Mouse (Mus musculus) liver, embryonic 14.5 days (tissue): ENCODE measurements around the gene Gm13030. TPM values are rescaled to one million over a fixed set of nuclear protein-coding genes. Genes with fewer than 3 reads are reported as not detected.

Experiments
- ATAC-seq: fragments of 200-750 bp; cut with Nextera tagmentation; 2 replicates; pipeline ENCODE4 v1.8.0; 2017; ENCODE audit warnings: moderate number of reproducible peaks, mild to moderate bottlenecking, moderate library complexity; ENCODE audit not compliant: insufficient read depth
- DNase-seq, 3 experiments: peaks; one replicate each; pipeline ENCODE4 v3.0.0-alpha.2; 2012 to 2013; ENCODE audit warnings: low read depth in 3 of 3, low spot score in 3 of 3
- H3K27ac ChIP-seq: fragments of 300-500 bp; sonication (generic); 2 replicates; pipeline ENCODE4 v1.5.1; 2014; ENCODE audit warnings: moderate library complexity, mild to moderate bottlenecking, control low read depth, inconsistent platforms
- H3K27me3 ChIP-seq: fragments of 300-500 bp; sonication (generic); 2 replicates; pipeline ENCODE4 v1.6.1; 2014; ENCODE audit warnings: mild to moderate bottlenecking, low read length, moderate library complexity; ENCODE audit not compliant: control insufficient read depth, insufficient read depth
- H3K36me3 ChIP-seq: fragments of 300-500 bp; sonication (generic); replicated peaks from 2 replicates; pipeline ENCODE4 v1.6.1; 2014; ENCODE audit warnings: low read depth; ENCODE audit not compliant: control insufficient read depth, insufficient read depth
- H3K4me1 ChIP-seq, 2 experiments: fragments of 200-500 bp in 1 of 2; fragments of 300-500 bp in 1 of 2; sonication (generic) in 1 of 2; replicated peaks; 2 replicates each; pipeline ENCODE4 v1.6.1; 2012 to 2014; ENCODE audit warnings: antibody characterized with exemption in 1 of 2, inconsistent platforms in 1 of 2, low read length in 1 of 2; ENCODE audit not compliant: control insufficient read depth in 2 of 2, insufficient read depth in 2 of 2
- H3K4me2 ChIP-seq: fragments of 300-500 bp; sonication (generic); 2 replicates; pipeline ENCODE4 v1.6.1; 2014; ENCODE audit warnings: low read depth, mild to moderate bottlenecking, control low read depth, moderate library complexity
- H3K4me3 ChIP-seq, 2 experiments: fragments of 200-500 bp in 1 of 2; fragments of 300-500 bp in 1 of 2; sonication (generic) in 1 of 2; 2 replicates each; pipeline ENCODE4 v1.5.1; 2012 to 2014; ENCODE audit warnings: low read depth in 2 of 2, low read length in 2 of 2, mild to moderate bottlenecking in 2 of 2, control low read depth in 1 of 2, inconsistent platforms in 1 of 2, moderate library complexity in 1 of 2; ENCODE audit not compliant: insufficient read depth in 1 of 2
- H3K9ac ChIP-seq: fragments of 300-500 bp; sonication (generic); replicated peaks from 2 replicates; pipeline ENCODE4 v1.6.1; 2014; ENCODE audit warnings: mild to moderate bottlenecking, control low read depth, moderate library complexity
- H3K9me3 ChIP-seq: fragments of 300-500 bp; sonication (generic); 2 replicates; pipeline ENCODE4 v1.6.1; 2016; ENCODE audit warnings: low read length, mixed read lengths; ENCODE audit not compliant: control insufficient read depth
- CTCF ChIP-seq: IDR thresholded peaks from 2 replicates; pipeline ENCODE4 v1.5.1; 2016; ENCODE audit warnings: antibody characterized with exemption, low read depth, control low read depth
- EP300 ChIP-seq: IDR thresholded peaks from 2 replicates; pipeline ENCODE4 v1.6.1; 2016; ENCODE audit warnings: antibody characterized with exemption, low read depth
- WGBS: fragments of 180-500 bp; shearing (Covaris S2); extraction: QIAGEN DNeasy Blood & Tissue Kit; methylation state at CpG from one replicate; pipeline ENCODE4 v1.1.7; 2014; ENCODE audit not compliant: insufficient replicate concordance; 5-methylcytosine and 5-hydroxymethylcytosine counted together
- polyA plus RNA-seq, 2 experiments: library from polyadenylated mRNA; depleted of rRNA in 1 of 2; stranded (reverse) in 1 of 2; unstranded in 1 of 2; fragments of >200 nt; fragmentation: Nextera tagmentation in 1 of 2; extraction: Ambion mirVana in 1 of 2; gene quantifications; 2 replicates each; pipeline versions ENCODE4 v1.2.1 to v1.2.3; 2012 to 2014

Gene Gm13030
- polyA plus RNA-seq, 2 experiments: not detected

GRCm38 (mm10) chr4:138852961-138853360 is 20.8 kb downstream of the Gm13030 start:
- no peaks in the 10 kb centered on the region for H3K9me3 ChIP-seq
- TF ChIP-seq EP300: no peak
- no peak for TF ChIP-seq CTCF
- H3K27me3 ChIP-seq: no peaks in the 10 kb centered on the region
- no peak overlapping the region for H3K9ac ChIP-seq
- H3K36me3 ChIP-seq: no peaks in the 10 kb centered on the region
- H3K4me1 ChIP-seq: no peaks in the 10 kb centered on the region
- ATAC-seq: no peak
- no peak overlapping the region for H3K4me2 ChIP-seq
- 51% methylated on average over 6 of the region's 6 CpGs for WGBS
- DNase-seq: no peak
- H3K27ac ChIP-seq: no peak overlapping the region
- H3K4me3 ChIP-seq: no peak overlapping the region

GRCm38 (mm10) chr4:138851463-138851862 is 22.3 kb downstream of the Gm13030 start:
- no peaks in the 10 kb centered on the region for H3K9me3 ChIP-seq
- no peaks in the 10 kb centered on the region for H3K36me3 ChIP-seq

GRCm38 (mm10) chr4:138841386-138841785 is 32.4 kb downstream of the Gm13030 start:
- Histone ChIP-seq H3K4me3 (no peak overlapping the region), H3K36me3 (no peaks in the 10 kb centered on the region), H3K9ac (no peak overlapping the region), H3K9me3 (no peaks in the 10 kb centered on the region), H3K4me1 (no peaks in the 10 kb centered on the region), H3K4me2 (no peak overlapping the region), H3K27me3 (no peaks in the 10 kb centered on the region), H3K27ac (no peak overlapping the region)
- WGBS: 71% methylated on average over 7 of the region's 7 CpGs
- no peak for DNase-seq
- ATAC-seq: no peak
- TF ChIP-seq EP300 (no peak), CTCF (no peak)

More at GRCm38 (mm10) chr4:138851463-138851862, 22.3 kb downstream of the Gm13030 start:
- WGBS: under 1% methylated on average over 4 of the region's 4 CpGs
- Histone ChIP-seq H3K9ac (no peak overlapping the region), H3K27ac (no peak overlapping the region), H3K27me3 (no peaks in the 10 kb centered on the region), H3K4me1 (no peaks in the 10 kb centered on the region), H3K4me3 (no peak overlapping the region), H3K4me2 (no peak overlapping the region)
- DNase-seq (peak in 2 of 3 experiments; percentile 12 to 26), ATAC-seq (no peak)
- no peak for TF ChIP-seq EP300
- TF ChIP-seq CTCF: peak; percentile 94

- Histone ChIP-seq H3K27ac (no peak overlapping the region), H3K4me2 (no peak overlapping the region), H3K27me3 (no peaks in the 10 kb centered on the region), H3K36me3 (no peaks in the 10 kb centered on the region), H3K9ac (no peak overlapping the region), H3K9me3 (no peaks in the 10 kb centered on the region), H3K4me1 (no peaks in the 10 kb centered on the region), H3K4me3 (no peak overlapping the region)
- ATAC-seq (no peak), DNase-seq (no peak)
- WGBS: 57% methylated on average over 8 of the region's 8 CpGs
- TF ChIP-seq CTCF (no peak), EP300 (no peak)
These were observed 33.0 kb downstream of the Gm13030 start for GRCm38 (mm10) chr4:138840726-138841125.

GRCm38 (mm10) chr4:138839806-138840205 is 34.0 kb downstream of the Gm13030 start:
- 64% methylated on average over 6 of the region's 6 CpGs for WGBS
- ATAC-seq (no peak), DNase-seq (no peak)
- Histone ChIP-seq H3K9me3 (no peaks in the 10 kb centered on the region), H3K27ac (no peak overlapping the region), H3K4me2 (no peak overlapping the region), H3K36me3 (no peaks in the 10 kb centered on the region), H3K9ac (no peak overlapping the region), H3K4me1 (no peaks in the 10 kb centered on the region), H3K4me3 (no peak overlapping the region), H3K27me3 (no peaks in the 10 kb centered on the region)
- TF ChIP-seq EP300 (no peak), CTCF (no peak)
